Mouse (Mus musculus) ZHBTc4 (cell line): ENCODE measurements at regions not wholly inside any gene's neighbourhood (a gene's known extent, or its start where the extent isn't known, plus 50 kb on each side); places are given as distances from the start of the nearest gene placed in this dataset.

Experiments
- DNase-seq: peaks from one replicate; pipeline ENCODE4 v3.0.0-alpha.2; 2011; ENCODE audit warnings: low read depth, low spot score

- no peak for DNase-seq
Observed at GRCm38 (mm10) chr12:70523379-70523778, 70.5 kb downstream of the Tmx1 start.

- no peak for DNase-seq
Observed at GRCm38 (mm10) chr12:70524703-70525102, 71.8 kb downstream of the Tmx1 start.

GRCm38 (mm10) chr12:70531661-70532060 lies 78.8 kb downstream of the Tmx1 start:
- DNase-seq, result no peak

GRCm38 (mm10) chr12:70532225-70532624 lies 79.3 kb downstream of the Tmx1 start:
- DNase-seq, result no peak

- DNase-seq, result no peak
Observed at GRCm38 (mm10) chr12:70532843-70533242, 79.9 kb downstream of the Tmx1 start.

GRCm38 (mm10) chr12:70533375-70533935 lies 80.6 kb downstream of the Tmx1 start:
- no peak for DNase-seq

- no peak for DNase-seq
Observed at GRCm38 (mm10) chr12:70539124-70539523, 86.2 kb downstream of the Tmx1 start.

- peak; percentile 37 for DNase-seq
Observed at GRCm38 (mm10) chr12:70539856-70540255, 87.0 kb downstream of the Tmx1 start.

- DNase-seq, result no peak
Observed at GRCm38 (mm10) chr12:70541432-70541831, 88.5 kb downstream of the Tmx1 start.

- DNase-seq, result no peak
Observed at GRCm38 (mm10) chr12:70543299-70543698, 90.4 kb downstream of the Tmx1 start.

- peak; percentile 27 for DNase-seq
Observed at GRCm38 (mm10) chr12:70544326-70544725, 91.4 kb downstream of the Tmx1 start.

GRCm38 (mm10) chr12:70544850-70545510 lies 92.1 kb downstream of the Tmx1 start:
- no peak for DNase-seq

GRCm38 (mm10) chr12:70547199-70547598 lies 94.3 kb downstream of the Tmx1 start:
- no peak for DNase-seq

GRCm38 (mm10) chr12:70549296-70549695 lies 96.4 kb downstream of the Tmx1 start:
- peak; percentile 80 for DNase-seq

- DNase-seq, result no peak
Observed at GRCm38 (mm10) chr12:70553866-70554265, 101.0 kb downstream of the Tmx1 start.

GRCm38 (mm10) chr12:70554586-70554985 lies 101.7 kb downstream of the Tmx1 start:
- no peak for DNase-seq

- DNase-seq, result no peak
Observed at GRCm38 (mm10) chr12:70555723-70556122, 102.8 kb downstream of the Tmx1 start.

- no peak for DNase-seq
Observed at GRCm38 (mm10) chr12:70556820-70557219, 103.9 kb downstream of the Tmx1 start.

- DNase-seq, result no peak
Observed at GRCm38 (mm10) chr12:70563446-70563845, 110.6 kb downstream of the Tmx1 start.

GRCm38 (mm10) chr12:70575665-70576064 lies 122.8 kb downstream of the Tmx1 start:
- no peak for DNase-seq

- no peak for DNase-seq
Observed at GRCm38 (mm10) chr12:70577769-70578168, 124.9 kb downstream of the Tmx1 start.

GRCm38 (mm10) chr12:70579328-70579905 lies 126.5 kb downstream of the Tmx1 start:
- DNase-seq, result no peak

GRCm38 (mm10) chr12:70586181-70586580 lies 133.3 kb downstream of the Tmx1 start:
- no peak for DNase-seq
